Mouse (Mus musculus) kidney, postnatal 4 days (tissue): ENCODE results near the gene Lrmda.
A peak's percentile ranks its signal among the peaks of the same experiment; 100 is the strongest.
"Not testable (repeated sequence)": the region's sequence is repeated elsewhere in the genome, so short reads cannot be mapped to it uniquely, and the experiment has no call there.

Experiments used
- DNase-seq, 2 experiments: peaks; one replicate each; pipeline ENCODE4 v3.0.0; 2021; ENCODE audit warnings: mixed read lengths in 2 of 2

Gene Lrmda

GRCm38 (mm10) chr14:22530706-22531105 lies 511.2 kb downstream of the Lrmda start:
- no peak for DNase-seq

DNA sequence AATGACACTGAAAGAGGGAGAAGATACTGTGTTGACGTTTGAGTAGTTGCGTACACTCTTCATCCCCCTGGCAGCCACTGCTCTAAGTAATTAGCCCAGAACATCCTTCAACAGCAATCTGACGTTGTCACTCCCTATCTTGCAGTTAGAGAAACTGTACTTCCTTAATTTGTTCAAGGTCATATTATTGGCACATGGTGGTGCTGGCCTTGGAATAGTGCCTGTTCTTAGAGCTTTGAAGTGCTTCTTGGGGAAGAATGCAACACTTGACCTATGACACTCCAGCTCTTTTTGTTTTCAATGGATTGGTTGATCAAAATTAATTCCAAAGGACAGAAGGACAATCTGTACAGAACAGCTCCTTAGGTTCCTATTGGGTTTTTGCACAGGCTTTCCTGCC lies 514.0 kb downstream of the Lrmda start:
- DNase-seq: no peak

GRCm38 (mm10) chr14:22545887-22546675 lies 526.6 kb downstream of the Lrmda start:
- no peak for DNase-seq

- no peak for DNase-seq
These were observed 527.1 kb downstream of the Lrmda start for GRCm38 (mm10) chr14:22546676-22546984.

DNA sequence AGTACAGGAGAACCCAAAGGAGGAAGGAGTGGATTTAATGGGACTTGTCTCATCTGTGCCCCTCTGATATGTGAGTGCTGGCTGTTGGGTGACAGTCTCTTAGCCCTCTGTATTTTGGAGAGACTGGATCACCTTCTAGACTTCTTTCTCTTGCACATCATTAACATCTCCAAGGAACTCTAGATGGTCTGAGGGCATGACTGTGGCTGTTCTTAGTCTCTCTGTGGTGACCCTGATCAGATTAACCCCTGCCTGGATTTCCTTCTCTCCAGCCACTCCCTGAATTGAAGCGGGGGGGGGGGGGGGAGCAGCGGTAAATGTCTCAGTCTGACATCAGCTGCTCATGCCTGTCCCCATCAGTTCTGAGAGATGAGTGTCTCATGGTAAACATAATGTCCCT lies 528.8 kb downstream of the Lrmda start:
- no peak for DNase-seq

DNA sequence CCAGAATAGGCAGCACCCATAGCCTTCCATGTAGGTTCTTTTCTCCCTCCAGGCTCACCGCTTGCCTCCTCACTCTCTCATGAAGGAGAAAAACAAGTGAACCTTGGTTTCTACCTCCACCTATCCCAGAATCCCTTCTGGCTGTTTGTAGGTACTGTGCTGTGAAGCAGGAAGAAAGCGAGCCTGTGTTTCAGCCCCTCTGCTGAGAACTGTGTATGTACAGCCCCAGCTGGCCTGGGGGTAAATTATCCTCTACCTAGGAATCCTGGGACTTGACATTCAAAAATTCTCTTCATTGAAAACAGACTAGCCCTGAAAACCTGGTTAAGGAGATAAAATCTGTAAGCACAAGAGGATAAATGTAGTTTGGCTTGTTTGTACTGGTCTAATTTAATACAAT lies 529.7 kb downstream of the Lrmda start:
- no peak for DNase-seq

GRCm38 (mm10) chr14:22552358-22552757 lies 532.8 kb downstream of the Lrmda start:
- DNase-seq: no peak

GRCm38 (mm10) chr14:22552841-22553240 lies 533.3 kb downstream of the Lrmda start:
- no peak for DNase-seq

- no peak for DNase-seq
These were observed 534.2 kb downstream of the Lrmda start for GRCm38 (mm10) chr14:22553717-22554116.

GRCm38 (mm10) chr14:22572486-22572885 lies 553.0 kb downstream of the Lrmda start:
- DNase-seq: no peak

DNA sequence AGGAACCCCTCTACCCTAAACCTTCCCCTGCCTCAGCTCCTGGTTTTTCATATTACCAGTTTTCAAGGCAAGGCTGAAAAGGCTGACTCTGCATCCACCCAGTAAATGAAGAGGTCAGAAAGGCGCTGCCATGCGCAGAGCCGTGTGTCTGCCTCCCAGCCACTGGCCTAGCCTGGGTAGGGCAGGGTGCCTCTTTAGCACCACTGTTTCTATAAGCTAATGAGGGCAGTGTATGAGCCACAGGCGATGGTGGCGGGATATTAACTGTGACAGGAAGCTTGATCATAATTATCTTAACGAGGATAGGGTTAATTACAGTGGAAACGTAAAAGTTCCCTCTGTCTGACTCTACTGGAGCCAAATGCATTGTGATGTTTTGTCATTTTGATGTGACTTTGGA lies 554.1 kb downstream of the Lrmda start:
- DNase-seq: no peak

DNA sequence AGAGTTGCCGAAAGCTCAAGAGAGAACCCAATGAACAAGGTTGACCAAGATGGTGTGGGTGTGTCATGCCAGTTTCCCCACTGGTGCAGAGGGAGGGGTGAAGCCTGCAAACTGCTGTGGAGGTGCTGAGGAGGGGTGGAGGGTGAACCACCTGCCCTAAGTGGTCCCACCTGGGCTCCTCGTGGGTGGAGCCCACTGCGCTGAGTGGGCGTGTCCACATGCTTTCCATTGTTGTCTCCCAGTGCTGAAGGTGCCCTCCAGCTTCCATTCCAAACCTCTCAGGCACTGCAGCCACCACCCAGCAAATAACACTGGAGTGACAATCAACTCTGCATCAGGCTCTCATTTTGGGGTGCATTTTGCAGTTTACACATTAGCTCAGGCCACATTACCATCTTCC lies 554.5 kb downstream of the Lrmda start:
- no peak for DNase-seq

- peak; percentile 42 to 59 for DNase-seq
These were observed 556.9 kb downstream of the Lrmda start for GRCm38 (mm10) chr14:22576441-22576840.

DNA sequence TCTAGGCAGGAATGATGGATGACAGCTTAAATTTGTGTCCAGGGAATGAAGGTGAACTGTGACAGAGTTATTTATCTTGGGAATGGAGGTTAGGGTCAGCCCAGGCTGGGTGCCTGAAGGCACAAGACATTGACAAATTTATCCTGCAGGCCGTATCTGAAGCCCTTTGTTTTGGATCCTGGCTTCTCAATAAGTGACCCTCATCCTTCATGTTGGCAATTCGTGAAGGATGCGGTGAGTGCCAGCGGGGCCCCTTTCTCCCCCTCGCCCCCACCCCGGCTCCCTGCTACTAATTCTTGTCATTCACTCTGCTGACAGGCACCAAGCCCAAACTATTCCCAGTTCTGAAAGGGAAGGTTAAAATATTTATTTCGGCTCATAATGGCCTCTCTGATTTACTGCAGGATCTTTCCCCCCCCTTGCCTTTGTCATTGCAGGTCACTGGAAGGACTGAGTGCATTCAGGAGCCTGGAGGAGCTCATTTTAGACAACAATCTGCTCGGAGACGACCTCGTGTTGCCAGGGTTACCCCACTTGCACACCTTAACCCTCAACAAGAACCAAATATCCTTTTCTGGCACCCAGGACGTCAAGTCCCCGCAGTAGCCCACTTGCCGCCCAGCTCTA lies 558.0 kb downstream of the Lrmda start:
- DNase-seq: peak; percentile 40 to 60

DNA sequence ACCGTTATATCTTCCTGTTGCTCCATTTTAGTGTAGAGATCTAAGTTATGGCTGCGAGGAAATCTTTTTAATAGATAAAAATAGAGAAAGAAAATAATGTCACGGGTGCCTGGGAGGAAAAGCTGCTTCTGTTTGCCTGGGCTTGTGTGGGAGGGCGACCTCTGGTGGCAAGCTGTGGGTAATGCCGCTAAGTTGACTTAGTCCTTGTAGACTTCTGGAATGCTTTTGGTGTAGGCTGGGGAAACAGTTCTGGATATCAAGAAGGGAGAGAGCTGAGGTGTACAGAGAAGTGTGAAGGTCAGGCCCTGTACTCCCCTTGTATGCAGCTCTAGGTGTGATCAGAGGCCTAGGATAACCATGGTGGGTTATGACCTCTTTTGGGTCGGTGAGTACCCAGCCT lies 558.7 kb downstream of the Lrmda start:
- peak; percentile 94 to 95 for DNase-seq

- DNase-seq: peak in 1 of 2 experiments; percentile 50
These were observed 559.5 kb downstream of the Lrmda start for GRCm38 (mm10) chr14:22578986-22579385.

DNA sequence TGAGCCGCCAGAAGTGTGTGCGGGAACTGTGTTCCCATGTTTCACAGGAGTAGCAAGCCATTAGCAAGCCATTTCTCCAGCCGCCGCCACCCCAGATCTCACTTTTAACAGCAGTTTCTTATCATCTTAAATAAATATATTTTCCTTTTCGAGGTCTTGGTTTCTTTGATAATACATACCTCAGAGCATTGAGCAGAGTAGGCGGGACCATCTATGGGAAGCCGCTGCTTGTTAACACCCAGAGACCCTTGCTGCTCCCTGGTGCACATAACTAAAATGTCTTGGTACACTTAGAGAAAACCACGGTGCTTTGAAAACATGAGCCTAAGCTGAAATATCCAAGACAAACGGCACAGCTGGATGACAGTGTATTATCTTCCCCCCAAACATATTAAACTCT lies 562.6 kb downstream of the Lrmda start:
- no peak for DNase-seq

DNA sequence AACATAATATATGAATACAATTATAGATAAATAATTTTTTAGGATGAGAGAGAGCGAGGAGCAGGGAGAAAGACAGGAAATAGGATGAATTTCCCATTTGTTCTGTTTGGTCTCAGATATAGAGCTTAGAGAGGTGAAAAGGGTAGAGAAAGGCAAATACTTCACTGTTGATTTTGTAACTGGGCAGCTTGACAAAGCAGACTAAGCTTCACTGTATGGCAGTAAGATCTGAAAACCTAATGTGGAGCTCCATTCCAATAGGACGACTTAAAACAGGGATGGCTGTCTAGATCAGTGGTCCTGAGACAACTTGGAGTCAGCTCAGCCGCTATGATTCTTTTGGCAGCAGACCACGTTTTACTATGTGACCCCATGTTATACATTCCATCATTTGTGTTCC lies 566.8 kb downstream of the Lrmda start:
- DNase-seq: no peak

DNA sequence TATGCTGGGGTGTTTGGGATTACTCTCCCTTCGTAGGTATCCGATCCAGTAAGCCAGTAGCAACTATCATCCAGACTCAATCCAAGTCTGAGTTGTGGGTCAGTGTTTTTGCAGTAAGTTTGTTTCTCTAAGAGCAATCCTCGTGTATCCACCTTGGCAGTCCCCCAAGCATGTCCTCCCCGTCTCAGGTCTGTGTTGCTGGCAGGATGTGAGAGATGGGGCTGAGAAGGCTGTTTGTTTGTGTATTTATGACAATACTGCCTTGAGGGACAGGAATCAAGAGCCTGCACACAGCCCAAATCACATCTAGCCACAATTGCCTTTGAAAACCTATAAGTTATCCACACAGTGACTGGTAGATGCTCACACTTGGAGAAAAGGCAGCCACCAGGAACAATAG lies 567.3 kb downstream of the Lrmda start:
- no peak for DNase-seq

DNA sequence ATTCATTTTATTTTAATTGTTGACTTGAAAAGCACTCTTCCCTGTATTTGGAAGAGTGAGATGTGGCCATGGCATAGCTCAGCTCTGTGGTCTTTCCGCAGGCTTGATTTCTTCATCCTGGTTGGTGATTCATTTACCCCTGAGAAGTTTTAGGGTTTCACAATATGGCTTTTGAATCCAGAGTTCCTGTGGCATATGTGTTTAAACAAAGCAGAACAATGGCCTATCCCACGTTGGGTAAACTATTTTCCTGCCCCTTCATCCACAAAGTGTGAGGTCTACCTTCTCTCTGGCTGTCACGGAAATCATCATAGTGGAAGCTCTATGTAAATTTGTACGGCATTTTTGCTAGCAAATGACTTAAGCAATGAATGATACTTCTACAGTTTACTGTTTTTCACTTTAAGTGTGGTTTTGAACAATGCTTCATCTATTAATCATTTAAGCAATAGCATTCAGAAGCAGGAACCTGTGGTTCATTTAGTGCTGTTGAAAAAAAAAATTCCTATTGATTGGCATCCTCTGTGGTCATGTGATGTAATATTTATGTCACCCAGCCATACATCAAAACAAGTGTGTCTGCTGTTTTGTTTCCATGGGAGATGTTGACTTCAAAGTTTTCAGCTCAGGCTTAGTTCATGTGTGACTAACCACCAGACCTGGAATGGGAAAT lies 567.9 kb downstream of the Lrmda start:
- DNase-seq: no peak

GRCm38 (mm10) chr14:22587958-22588296 lies 568.4 kb downstream of the Lrmda start:
- no peak for DNase-seq

- DNase-seq: not testable (repeated sequence)
These were observed 568.9 kb downstream of the Lrmda start for GRCm38 (mm10) chr14:22588394-22588793.

DNA sequence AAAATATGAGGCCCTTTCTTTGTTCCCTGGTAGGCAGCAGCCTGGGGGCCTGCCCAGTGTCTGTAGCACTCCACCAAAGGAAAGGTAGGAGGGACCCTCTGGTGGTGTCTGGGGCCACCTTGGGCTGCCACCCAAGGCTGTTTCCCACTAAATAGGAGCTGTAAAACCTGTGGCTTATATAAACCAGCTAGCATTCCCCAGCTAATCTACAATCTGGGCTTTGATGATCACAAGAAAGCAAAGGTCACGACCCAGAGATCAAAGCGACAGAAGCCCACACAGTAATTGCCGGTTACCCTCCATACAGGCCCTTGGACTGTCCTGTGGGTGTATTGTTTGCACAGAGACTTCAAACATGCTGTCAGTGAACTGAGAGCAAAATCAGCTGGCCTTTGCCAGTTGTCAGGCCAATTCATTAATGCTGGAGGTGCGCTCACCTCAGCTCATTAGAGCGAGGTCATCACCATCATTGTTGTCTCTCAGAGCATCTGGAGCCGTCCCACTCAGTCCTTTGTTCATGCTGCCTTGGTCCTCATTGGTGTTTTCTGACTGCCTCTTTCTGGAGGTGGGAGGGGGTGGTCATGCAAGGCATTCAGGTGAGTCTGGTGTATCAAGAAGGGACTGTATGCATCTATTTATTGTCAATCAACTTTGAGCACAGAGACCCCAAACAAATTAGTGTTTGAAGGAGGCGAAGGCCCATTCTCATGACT lies 570.1 kb downstream of the Lrmda start:
- no peak for DNase-seq

DNA sequence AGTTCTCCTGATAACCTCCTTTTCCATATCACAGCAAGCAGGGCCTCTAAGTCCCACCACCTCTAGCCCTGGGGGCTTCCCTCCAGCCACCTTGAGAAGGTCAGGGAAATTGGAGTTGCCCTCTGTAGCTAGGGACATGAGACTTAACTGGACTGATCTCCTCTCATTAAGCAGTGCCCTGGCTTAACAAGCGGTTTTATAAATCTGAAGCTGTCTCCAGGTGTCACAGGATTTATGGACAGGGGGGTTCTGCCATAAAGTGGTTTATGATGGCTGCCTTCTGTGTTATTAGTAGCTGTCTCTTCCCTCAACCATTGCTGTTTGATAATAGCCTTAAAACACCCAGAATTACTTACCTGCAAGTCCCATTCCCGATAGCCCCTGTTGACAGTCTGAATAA lies 571.7 kb downstream of the Lrmda start:
- no peak for DNase-seq
